Mouse (Mus musculus): Measurements from ENCODE around the gene Olfr346.

Olfr346 gene

GRCm38 (mm10) chr2:36685488-36685887, at the start of gene Olfr346:
Gene Olfr346 (plus strand): TSS chr2:36685788.
- in situ Hi-C loops (cut with MboI, MseI): no loop called here

DNA sequence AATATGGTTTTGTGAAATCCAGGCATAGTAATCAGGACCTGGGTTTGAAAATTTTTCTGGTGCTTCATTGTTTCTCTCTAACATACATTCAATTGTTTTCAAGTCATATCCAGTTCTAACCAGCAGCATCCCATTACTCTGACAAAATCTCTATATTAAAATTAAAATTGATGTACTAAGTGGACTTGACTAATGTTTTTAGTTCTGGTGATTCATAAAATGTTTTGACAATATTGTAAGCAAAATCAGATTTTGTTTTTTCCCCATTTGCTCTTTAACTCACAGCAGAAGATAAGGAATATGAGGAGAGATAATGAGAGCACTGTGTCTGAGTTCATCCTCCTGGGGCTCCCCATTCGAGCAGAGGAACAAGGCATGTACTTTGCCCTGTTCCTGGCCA, 45.8 kb upstream of the Olfr346 start, which contains the start of gene Olfr345:
Gene Olfr345, plus strand, starts transcription at position 301 of the 400 bp plus-strand sequence.
- in situ Hi-C loops (cut with MboI, MseI): no loop called here

DNA sequence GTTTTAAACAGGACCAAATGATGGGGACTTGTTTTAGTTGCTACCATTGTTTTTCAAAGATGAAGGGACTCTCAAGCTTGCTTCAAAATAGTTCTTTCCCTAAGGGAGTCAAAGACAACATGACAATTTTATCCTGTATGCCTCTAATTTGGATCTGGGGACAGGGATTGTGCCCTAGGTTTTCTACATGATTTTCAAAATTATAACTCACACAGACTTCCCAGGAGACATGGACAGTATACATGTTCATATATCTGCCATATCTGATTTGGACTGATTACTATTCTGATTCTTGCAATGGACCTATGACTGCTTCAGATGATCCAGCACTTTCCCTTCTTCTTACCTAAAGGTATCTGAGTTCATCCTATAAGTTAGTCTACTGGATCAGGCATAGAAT, 46.0 kb downstream of the Olfr346 start, which contains the start of gene Olfr347:
Gene Olfr347, plus strand, starts transcription at position 301 of the 400 bp plus-strand sequence.
- in situ Hi-C loops (cut with MboI, MseI): no loop called here

DNA sequence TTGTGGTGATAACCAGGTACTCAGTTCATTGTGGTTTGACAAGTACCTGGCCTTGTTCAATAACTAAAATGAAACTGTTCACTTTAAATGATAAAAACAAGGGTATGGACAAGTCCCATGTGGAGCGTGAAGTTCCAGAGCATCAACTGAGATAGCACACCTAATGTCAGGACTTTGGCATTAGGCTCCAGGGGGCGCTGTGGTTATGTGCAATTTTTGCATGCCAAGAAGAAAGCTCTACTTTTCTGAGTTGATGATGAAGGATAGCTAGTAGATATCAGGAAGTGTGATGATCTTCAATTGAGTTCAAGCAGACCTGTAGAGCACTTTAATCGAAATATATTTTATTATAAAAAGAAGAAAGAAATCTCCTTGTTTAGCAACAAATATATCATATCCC, 50.6 kb downstream of the Olfr346 start:
- in situ Hi-C loops (cut with MboI, MseI): no loop called here
